Mouse (Mus musculus) forebrain, embryonic 13.5 days (tissue): ENCODE results near the gene Akt2. TPM values are rescaled to one million over a fixed set of nuclear protein-coding genes. Genes with fewer than 3 reads are reported as not detected.
A peak's percentile ranks its signal among the peaks of the same experiment; 100 is the strongest.

Experiments used
- ATAC-seq: fragments of 200-750 bp; cut with Nextera tagmentation; 2 replicates; pipeline ENCODE4 v1.8.0; 2017
- H3K27ac ChIP-seq: fragments of 300-500 bp; sonication (generic); 2 replicates; pipeline ENCODE4 v1.5.1; 2015; ENCODE audit warnings: inconsistent platforms, mild to moderate bottlenecking, moderate library complexity
- H3K27me3 ChIP-seq: fragments of 300-500 bp; sonication (generic); 2 replicates; pipeline ENCODE4 v1.6.1; 2015; ENCODE audit warnings: mild to moderate bottlenecking, inconsistent platforms
- H3K36me3 ChIP-seq: fragments of 300-500 bp; sonication (generic); 2 replicates; pipeline ENCODE4 v1.6.1; 2015; ENCODE audit warnings: mild to moderate bottlenecking, inconsistent platforms; ENCODE audit not compliant: poor library complexity, severe bottlenecking
- H3K4me1 ChIP-seq: fragments of 300-500 bp; sonication (generic); 2 replicates; pipeline ENCODE4 v1.6.1; 2015; ENCODE audit warnings: inconsistent platforms
- H3K4me2 ChIP-seq: fragments of 300-500 bp; sonication (generic); 2 replicates; pipeline ENCODE4 v1.6.1; 2015; ENCODE audit warnings: inconsistent platforms, mild to moderate bottlenecking, moderate library complexity
- H3K4me3 ChIP-seq: fragments of 300-500 bp; sonication (generic); 2 replicates; pipeline ENCODE4 v1.5.1; 2015; ENCODE audit warnings: mild to moderate bottlenecking, inconsistent platforms
- H3K9ac ChIP-seq: fragments of 300-500 bp; sonication (generic); 2 replicates; pipeline ENCODE4 v1.6.1; 2015; ENCODE audit warnings: mild to moderate bottlenecking, inconsistent platforms
- H3K9me3 ChIP-seq: fragments of 300-500 bp; sonication (generic); replicated peaks from 2 replicates; pipeline ENCODE4 v1.6.1; 2016; ENCODE audit warnings: inconsistent platforms
- WGBS: fragments of 180-500 bp; shearing (Covaris S2); methylation state at CpG from one replicate; pipeline ENCODE4 v1.1.7; 2015; 5-methylcytosine and 5-hydroxymethylcytosine counted together
- polyA plus RNA-seq: library from polyadenylated mRNA; unstranded; fragments of >200 nt; fragmentation: Nextera tagmentation; extraction: Ambion mirVana; gene quantifications from 2 replicates; pipeline ENCODE4 v1.2.1, GENCODE M21; 2015

Akt2 gene
- polyA plus RNA-seq, 1 experiment from 2014 or later: 75.2 TPM

- no peak for ATAC-seq
- Histone ChIP-seq H3K4me3 (no peak overlapping the region), H3K36me3 (peaks cover 28% of the 10 kb centered on the region), H3K9me3 (no peaks in the 10 kb centered on the region), H3K27me3 (no peaks in the 10 kb centered on the region), H3K9ac (no peak overlapping the region), H3K4me2 (no peak overlapping the region), H3K27ac (peak overlapping the region; percentile 19; the same call in 1 of the 2 replicates), H3K4me1 (peaks cover 41% of the 10 kb centered on the region)
- WGBS: 82% methylated on average over 5 of the region's 5 CpGs
These were observed 16.2 kb downstream of the Akt2 start for GRCm38 (mm10) chr7:27607580-27607979.

GRCm38 (mm10) chr7:27608130-27608529, 16.8 kb downstream of the Akt2 start:
- Histone ChIP-seq H3K4me3 (no peak overlapping the region), H3K9me3 (no peaks in the 10 kb centered on the region), H3K27me3 (no peaks in the 10 kb centered on the region), H3K36me3 (peaks cover 28% of the 10 kb centered on the region), H3K9ac (no peak overlapping the region), H3K4me1 (peaks cover 46% of the 10 kb centered on the region), H3K4me2 (no peak overlapping the region), H3K27ac (no peak overlapping the region; the same call in 1 of the 2 replicates)
- 94% methylated on average over 3 of the region's 3 CpGs for WGBS
- no peak for ATAC-seq

GRCm38 (mm10) chr7:27609285-27609684, 17.9 kb downstream of the Akt2 start:
- Histone ChIP-seq H3K27ac (no peak overlapping the region), H3K27me3 (no peaks in the 10 kb centered on the region), H3K4me2 (no peak overlapping the region), H3K9me3 (no peaks in the 10 kb centered on the region), H3K4me3 (no peak overlapping the region), H3K4me1 (peaks cover 52% of the 10 kb centered on the region), H3K9ac (no peak overlapping the region), H3K36me3 (peaks cover 28% of the 10 kb centered on the region)
- WGBS: 93% methylated on average over 4 of the region's 4 CpGs
- ATAC-seq: no peak

GRCm38 (mm10) chr7:27609688-27610087, 18.3 kb downstream of the Akt2 start:
- no peaks in the 10 kb centered on the region for H3K27me3 ChIP-seq
- peaks cover 52% of the 10 kb centered on the region for H3K4me1 ChIP-seq
- H3K4me2 ChIP-seq: no peak overlapping the region
- no peak overlapping the region for H3K9ac ChIP-seq
- H3K9me3 ChIP-seq: no peaks in the 10 kb centered on the region
- no peak overlapping the region for H3K27ac ChIP-seq
- peaks cover 28% of the 10 kb centered on the region for H3K36me3 ChIP-seq
- ATAC-seq: no peak
- WGBS: 85% methylated on average over 2 of the region's 2 CpGs
- H3K4me3 ChIP-seq: no peak overlapping the region

GRCm38 (mm10) chr7:27610370-27610769, 19.0 kb downstream of the Akt2 start:
- no peak overlapping the region for H3K9ac ChIP-seq
- H3K27me3 ChIP-seq: no peaks in the 10 kb centered on the region
- H3K4me3 ChIP-seq: no peak overlapping the region
- H3K4me2 ChIP-seq: no peak overlapping the region
- H3K36me3 ChIP-seq: peaks cover 28% of the 10 kb centered on the region
- WGBS: 95% methylated on average over 3 of the region's 3 CpGs
- ATAC-seq: no peak
- H3K4me1 ChIP-seq: peaks cover 52% of the 10 kb centered on the region
- H3K9me3 ChIP-seq: no peaks in the 10 kb centered on the region
- no peak overlapping the region for H3K27ac ChIP-seq

GRCm38 (mm10) chr7:27610871-27611270, 19.5 kb downstream of the Akt2 start:
- peaks cover 29% of the 10 kb centered on the region for H3K36me3 ChIP-seq
- H3K27ac ChIP-seq: no peak overlapping the region
- ATAC-seq: no peak
- no peak overlapping the region for H3K4me2 ChIP-seq
- no peak overlapping the region for H3K4me3 ChIP-seq
- 91% methylated on average over 5 of the region's 5 CpGs for WGBS
- no peaks in the 10 kb centered on the region for H3K27me3 ChIP-seq
- no peaks in the 10 kb centered on the region for H3K9me3 ChIP-seq
- peaks cover 47% of the 10 kb centered on the region for H3K4me1 ChIP-seq
- H3K9ac ChIP-seq: no peak overlapping the region

GRCm38 (mm10) chr7:27612940-27613339, 21.6 kb downstream of the Akt2 start:
- no peak overlapping the region for H3K4me3 ChIP-seq
- no peak for ATAC-seq
- H3K36me3 ChIP-seq: peaks cover 50% of the 10 kb centered on the region
- peak overlapping the region; percentile 21; the same call in 1 of the 2 replicates for H3K9ac ChIP-seq
- H3K4me2 ChIP-seq: no peak overlapping the region
- H3K9me3 ChIP-seq: no peaks in the 10 kb centered on the region
- no peaks in the 10 kb centered on the region for H3K27me3 ChIP-seq
- WGBS: 67% methylated on average over 4 of the region's 4 CpGs
- H3K4me1 ChIP-seq: peaks cover 30% of the 10 kb centered on the region
- H3K27ac ChIP-seq: peak overlapping the region; percentile 92

- H3K4me1 ChIP-seq: peaks cover 30% of the 10 kb centered on the region
- H3K27me3 ChIP-seq: no peaks in the 10 kb centered on the region
- H3K9ac ChIP-seq: peak overlapping the region; percentile 30; the same call in 1 of the 2 replicates
- peaks cover 55% of the 10 kb centered on the region for H3K36me3 ChIP-seq
- H3K27ac ChIP-seq: peak overlapping the region; percentile 92
- 31% methylated on average over 8 of the region's 8 CpGs for WGBS
- H3K9me3 ChIP-seq: no peaks in the 10 kb centered on the region
- 0 out of 2 replicates have a peak overlapping the region, but pooled peaks have one; percentile 1 for H3K4me3 ChIP-seq
- H3K4me2 ChIP-seq: peak overlapping the region; percentile 29
- ATAC-seq: peak; percentile 86
These were observed 22.6 kb downstream of the Akt2 start for GRCm38 (mm10) chr7:27613751-27614499.

- Histone ChIP-seq H3K4me2 (no peak overlapping the region), H3K36me3 (peaks cover 91% of the 10 kb centered on the region), H3K4me1 (no peaks in the 10 kb centered on the region), H3K4me3 (no peak overlapping the region), H3K9ac (no peak overlapping the region), H3K27ac (no peak overlapping the region), H3K27me3 (no peaks in the 10 kb centered on the region), H3K9me3 (no peaks in the 10 kb centered on the region)
- no peak for ATAC-seq
- WGBS: 90% methylated on average over 6 of the region's 6 CpGs
These were observed 29.7 kb downstream of the Akt2 start for GRCm38 (mm10) chr7:27621028-27621427.

- Histone ChIP-seq H3K9me3 (no peaks in the 10 kb centered on the region), H3K4me2 (no peak overlapping the region), H3K27me3 (no peaks in the 10 kb centered on the region), H3K9ac (no peak overlapping the region), H3K4me3 (no peak overlapping the region), H3K27ac (no peak overlapping the region), H3K4me1 (no peaks in the 10 kb centered on the region), H3K36me3 (peaks cover 89% of the 10 kb centered on the region)
- no peak for ATAC-seq
- WGBS: 90% methylated on average over 1 of the region's 1 CpGs
These were observed 30.9 kb downstream of the Akt2 start for GRCm38 (mm10) chr7:27622234-27622633.

GRCm38 (mm10) chr7:27624967-27625366, 33.6 kb downstream of the Akt2 start:
- peaks cover 89% of the 10 kb centered on the region for H3K36me3 ChIP-seq

GRCm38 (mm10) chr7:27627707-27628106, 36.4 kb downstream of the Akt2 start:
- no peak for ATAC-seq
- 86% methylated on average over 7 of the region's 7 CpGs for WGBS
- H3K4me2 ChIP-seq: no peak overlapping the region
- H3K27ac ChIP-seq: no peak overlapping the region
- peaks cover 85% of the 10 kb centered on the region for H3K36me3 ChIP-seq
- H3K4me3 ChIP-seq: no peak overlapping the region
- H3K9me3 ChIP-seq: no peaks in the 10 kb centered on the region
- H3K4me1 ChIP-seq: no peaks in the 10 kb centered on the region
- no peaks in the 10 kb centered on the region for H3K27me3 ChIP-seq
- no peak overlapping the region for H3K9ac ChIP-seq

More at GRCm38 (mm10) chr7:27624967-27625366, 33.6 kb downstream of the Akt2 start:
- Histone ChIP-seq H3K27ac (no peak overlapping the region), H3K27me3 (no peaks in the 10 kb centered on the region), H3K4me3 (no peak overlapping the region), H3K4me1 (no peaks in the 10 kb centered on the region), H3K4me2 (no peak overlapping the region), H3K9me3 (no peaks in the 10 kb centered on the region), H3K9ac (no peak overlapping the region)
- no peak for ATAC-seq

- H3K9me3 ChIP-seq: no peaks in the 10 kb centered on the region
- no peak for ATAC-seq
- no peak overlapping the region for H3K9ac ChIP-seq
- 95% methylated on average over 6 of the region's 6 CpGs for WGBS
- H3K27ac ChIP-seq: no peak overlapping the region
- H3K4me2 ChIP-seq: no peak overlapping the region
- no peak overlapping the region for H3K4me3 ChIP-seq
- no peaks in the 10 kb centered on the region for H3K4me1 ChIP-seq
- H3K27me3 ChIP-seq: no peaks in the 10 kb centered on the region
- peaks cover 85% of the 10 kb centered on the region for H3K36me3 ChIP-seq
These were observed 36.8 kb downstream of the Akt2 start for GRCm38 (mm10) chr7:27628190-27628589.
